Mouse (Mus musculus): ENCODE results near the gene Onecut1.

Gene Onecut1

GRCm38 (mm10) chr9:74912619-74913376, 51.1 kb downstream of the Onecut1 start:
- DNase-seq = no peak

- no peak for DNase-seq
Observed at GRCm38 (mm10) chr9:74915611-74916010, 53.9 kb downstream of the Onecut1 start.

- no peak for DNase-seq
Observed at GRCm38 (mm10) chr9:74920450-74920849, 58.7 kb downstream of the Onecut1 start.

GRCm38 (mm10) chr9:74921422-74921821, 59.7 kb downstream of the Onecut1 start:
- no peak for DNase-seq

GRCm38 (mm10) chr9:74922884-74923283, 61.2 kb downstream of the Onecut1 start:
- DNase-seq = no peak

GRCm38 (mm10) chr9:74923291-74923977, 61.7 kb downstream of the Onecut1 start:
- no peak for DNase-seq

- no peak for DNase-seq
Observed at GRCm38 (mm10) chr9:74925220-74925769, 63.6 kb downstream of the Onecut1 start.

- no peak for DNase-seq
Observed at GRCm38 (mm10) chr9:74929981-74930423, 68.3 kb downstream of the Onecut1 start.

GRCm38 (mm10) chr9:74930653-74931052, 68.9 kb downstream of the Onecut1 start:
- DNase-seq = no peak

GRCm38 (mm10) chr9:74935289-74935688, 73.6 kb downstream of the Onecut1 start:
- no peak for DNase-seq

GRCm38 (mm10) chr9:74937761-74938160, 76.0 kb downstream of the Onecut1 start:
- DNase-seq = no peak

- DNase-seq = no peak
Observed at GRCm38 (mm10) chr9:74938670-74939534, 77.2 kb downstream of the Onecut1 start.
